Comparison of ENCODE assay signal across 8 mouse cellular contexts in the genomic region with DNA sequence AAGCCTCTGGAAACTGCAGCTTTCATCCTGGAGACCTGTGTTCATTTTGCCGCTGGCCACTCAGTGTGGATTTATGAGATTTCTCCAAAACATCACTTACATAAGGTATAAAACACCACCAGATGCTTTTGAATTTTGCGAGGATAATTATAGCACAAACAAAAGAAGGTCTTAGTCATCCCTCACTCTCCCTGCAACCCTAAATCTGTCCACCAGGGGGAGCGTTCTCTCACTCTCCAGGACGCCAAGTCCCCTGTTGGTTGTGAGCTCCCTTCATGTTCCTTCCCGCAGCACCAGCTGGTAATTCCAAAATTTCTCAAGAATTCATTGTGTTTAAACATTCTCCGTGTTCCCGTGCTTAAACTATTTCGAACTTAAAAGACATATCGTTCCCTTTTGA. TPM values are rescaled to one million over a fixed set of nuclear protein-coding genes. Genes with fewer than 3 reads are reported as not detected.
A peak's percentile ranks its signal among the peaks of the same experiment; 100 is the strongest.
DNase-seq lines count a peak whose midpoint lies in the region; ATAC-seq and TF ChIP-seq lines count a peak whose summit lies in the region.
"Had no signal": no experiment of that assay in that cellular context is flagged by ENCODE, and none has a peak within 500 bp of the region (broad histone marks: within the 10 kb centered on the region; RNA-seq: fewer than 3 reads in every experiment).

No protein-coding gene starts in this region.

- peaks cover 38% of the 10 kb centered on the region for H3K4me1 ChIP-seq in E14TG2a.4 (replicated peaks; ENCODE audit: low read depth, low read length)
- no peaks in the 10 kb centered on the region; the same call in 1 of the 2 replicates for H3K4me1 ChIP-seq in small intestine, adult 2 months (ENCODE audit: control insufficient read depth, insufficient read depth, insufficient read length, low read length)

- peak overlapping the region; percentile 40; the same call in 1 of the 2 replicates for H3K27ac ChIP-seq in gastrocnemius, adult 2 months
- peak overlapping the region; percentile 84 for H3K27ac ChIP-seq in layer of hippocampus, adult 2 months
- H3K27ac ChIP-seq in small intestine, adult 2 months (ENCODE audit: insufficient read depth, low read depth, low read length) = no peak overlapping the region

- H3K4me3 ChIP-seq in E14TG2a.4 (replicated peaks; ENCODE audit: low read length) = no peak overlapping the region
- H3K4me3 ChIP-seq in gastrocnemius, adult 2 months = no peak overlapping the region
- H3K4me3 ChIP-seq in layer of hippocampus, adult 2 months = no peak overlapping the region
- no peak overlapping the region for H3K4me3 ChIP-seq in small intestine, adult 2 months (ENCODE audit: low read depth, low read length)

- H3K9me3 ChIP-seq in E14TG2a.4 (ENCODE audit: low read length) = no peaks in the 10 kb centered on the region

- peak; percentile 64 for ATAC-seq in common myeloid progenitor, adult 5-6 weeks (replicated peaks; ENCODE audit: low read depth, poor library complexity, severe bottlenecking)

- no peaks in the 10 kb centered on the region for H3K27me3 ChIP-seq in E14TG2a.4 (ENCODE audit: insufficient read depth, low read length)
- H3K27me3 ChIP-seq in small intestine, adult 2 months (ENCODE audit: control insufficient read depth, insufficient read depth, low read length) = no peaks in the 10 kb centered on the region

- H3K36me3 ChIP-seq in E14TG2a.4 (ENCODE audit: insufficient read depth, low read length) = no peaks in the 10 kb centered on the region
- no peaks in the 10 kb centered on the region for H3K36me3 ChIP-seq in small intestine, adult 2 months (ENCODE audit: control insufficient read depth, insufficient read depth, low read length)

- no peak for TF ChIP-seq POLR2A in small intestine, adult 2 months (IDR thresholded peaks at IDR 0.05; ENCODE audit: low read depth, low read length)

- intact Hi-C loops in gastrocnemius, adult 2 months (cut with DNase I) = no loop called here

- peak; percentile 39 for TF ChIP-seq CTCF in E14TG2a.4 (conservative IDR thresholded peaks at IDR 0.05; ENCODE audit: low read length)
- peak; percentile 86 for TF ChIP-seq CTCF in gastrocnemius, adult 2 months (IDR thresholded peaks at IDR 0.05)
- TF ChIP-seq CTCF in layer of hippocampus, adult 2 months (conservative IDR thresholded peaks at IDR 0.05) = peak; percentile 98
- peak; percentile 86; the same call in 1 of the 2 replicates for TF ChIP-seq CTCF in small intestine, adult 2 months (IDR thresholded peaks at IDR 0.05; ENCODE audit: extremely low read depth, insufficient read length, insufficient replicate concordance, low read depth, low read length)

- peak; percentile 65 for DNase-seq in adipocyte (ENCODE audit: low spot score)
- DNase-seq in gastrocnemius, adult 2 months = peak; percentile 80
- DNase-seq in layer of hippocampus, adult 2 months (ENCODE audit: low spot score in 2 of 2) = peak; percentile 86 to 93
- peak; percentile 75 for DNase-seq in lung, postnatal 25 days (ENCODE audit: low spot score)

- 9% methylated on average over 9 of the region's 9 CpGs for WGBS in small intestine, adult 2 months

RNA-seq across cellular contexts. Expression of gene Mcur1, which starts 5.4 kb away (rescaled TPM):
- total RNA-seq in common myeloid progenitor, adult 5-6 weeks (2017) = 18.7 and 20.2 TPM in 2 replicates
- 10 to 100 TPM; 30.4 to 36.1 TPM for total RNA-seq in gastrocnemius, adult 2 months (2021)
- 10 to 100 TPM; 20.6 to 25.6 TPM for total RNA-seq in layer of hippocampus, adult 2 months (2021)
- polyA plus RNA-seq in small intestine, adult 2 months (2012; rRNA removed) = 20.2 and 42.0 TPM in 2 replicates

RNA-seq across cellular contexts. Expression of gene Rnf182, which starts 50.2 kb away (rescaled TPM):
- total RNA-seq in common myeloid progenitor, adult 5-6 weeks (2017) = not detected in 2 replicates
- total RNA-seq in gastrocnemius, adult 2 months (2021) = under 1 TPM in 1 of 2 experiments, not detected in 1; 0.08 TPM
- 10 to 100 TPM; 35.8 to 37.8 TPM for total RNA-seq in layer of hippocampus, adult 2 months (2021)
- polyA plus RNA-seq in small intestine, adult 2 months (2012; rRNA removed) = 0.03 and 0.05 TPM in 2 replicates
- polyA plus RNA-seq: liver, embryonic 16.5 days had no signal

Comparison
In these comparisons a context has a peak if more than half of its experiments do, and no peak if none do; other contexts are left out.
1. CTCF ChIP-seq: peak in every context shown above with its lines; median percentile 98 in layer of hippocampus, adult 2 months; 86 in gastrocnemius, adult 2 months; 86 in small intestine, adult 2 months; 39 in E14TG2a.4.
2. RNA of gene Rnf182, which starts 50.2 kb away (total RNA-seq): 35.8 to 37.8 TPM in layer of hippocampus, adult 2 months; 0.08 TPM in gastrocnemius, adult 2 months and not detected in common myeloid progenitor, adult 5-6 weeks; every median in the first group is over 10 times any median in the second.
3. Peak in every context shown above with its lines, with median percentiles within 50 percentile points of each other: DNase-seq.